Mouse (Mus musculus) midbrain, embryonic 14.5 days (tissue): ENCODE measurements at regions not wholly inside any gene's neighbourhood (a gene's known extent, or its start where the extent isn't known, plus 50 kb on each side); places are given as distances from the start of the nearest gene placed in this dataset.

Experiments used
- ATAC-seq: fragments of 200-750 bp; cut with Nextera tagmentation; 2 replicates; pipeline ENCODE4 v1.8.0; 2017; ENCODE audit warnings: moderate number of reproducible peaks, moderate library complexity; ENCODE audit not compliant: low FRiP score, low TSS enrichment
- DNase-seq: peaks from one replicate; pipeline ENCODE4 v3.0.0-alpha.2; 2015
- H3K27ac ChIP-seq: fragments of 300-500 bp; sonication (generic); replicated peaks from 2 replicates; pipeline ENCODE4 v1.5.1; 2014; ENCODE audit warnings: mild to moderate bottlenecking, low read depth, low read length, moderate library complexity
- H3K27me3 ChIP-seq: fragments of 300-500 bp; sonication (generic); 2 replicates; pipeline ENCODE4 v1.6.1; 2014; ENCODE audit warnings: low read length, control low read depth, mixed read lengths; ENCODE audit not compliant: control insufficient read depth, insufficient read depth
- H3K36me3 ChIP-seq: fragments of 300-500 bp; sonication (generic); 2 replicates; pipeline ENCODE4 v1.6.1; 2014; ENCODE audit warnings: low read length, control low read depth; ENCODE audit not compliant: control insufficient read depth, insufficient read depth
- H3K4me1 ChIP-seq: fragments of 300-500 bp; sonication (generic); 2 replicates; pipeline ENCODE4 v1.6.1; 2014; ENCODE audit warnings: mild to moderate bottlenecking, antibody characterized with exemption, low read length, control low read depth; ENCODE audit not compliant: control insufficient read depth, insufficient read depth
- H3K4me2 ChIP-seq: fragments of 300-500 bp; sonication (generic); 2 replicates; pipeline ENCODE4 v1.6.1; 2014; ENCODE audit warnings: mild to moderate bottlenecking, low read length, moderate library complexity
- H3K4me3 ChIP-seq: fragments of 300-500 bp; sonication (generic); replicated peaks from 2 replicates; pipeline ENCODE4 v1.5.1; 2014; ENCODE audit warnings: low read depth, low read length
- H3K9ac ChIP-seq: fragments of 300-500 bp; sonication (generic); replicated peaks from 2 replicates; pipeline ENCODE4 v1.6.1; 2014; ENCODE audit warnings: mild to moderate bottlenecking, low read length, moderate library complexity
- H3K9me3 ChIP-seq: fragments of 300-500 bp; sonication (generic); 2 replicates; pipeline ENCODE4 v1.6.1; 2016; ENCODE audit warnings: low read length, control low read depth, mixed read lengths; ENCODE audit not compliant: control insufficient read depth
- WGBS: fragments of 180-500 bp; shearing (Covaris S2); extraction: QIAGEN DNeasy Blood & Tissue Kit; methylation state at CpG from one replicate; pipeline ENCODE4 v1.1.7; 2014; 5-methylcytosine and 5-hydroxymethylcytosine counted together

DNA sequence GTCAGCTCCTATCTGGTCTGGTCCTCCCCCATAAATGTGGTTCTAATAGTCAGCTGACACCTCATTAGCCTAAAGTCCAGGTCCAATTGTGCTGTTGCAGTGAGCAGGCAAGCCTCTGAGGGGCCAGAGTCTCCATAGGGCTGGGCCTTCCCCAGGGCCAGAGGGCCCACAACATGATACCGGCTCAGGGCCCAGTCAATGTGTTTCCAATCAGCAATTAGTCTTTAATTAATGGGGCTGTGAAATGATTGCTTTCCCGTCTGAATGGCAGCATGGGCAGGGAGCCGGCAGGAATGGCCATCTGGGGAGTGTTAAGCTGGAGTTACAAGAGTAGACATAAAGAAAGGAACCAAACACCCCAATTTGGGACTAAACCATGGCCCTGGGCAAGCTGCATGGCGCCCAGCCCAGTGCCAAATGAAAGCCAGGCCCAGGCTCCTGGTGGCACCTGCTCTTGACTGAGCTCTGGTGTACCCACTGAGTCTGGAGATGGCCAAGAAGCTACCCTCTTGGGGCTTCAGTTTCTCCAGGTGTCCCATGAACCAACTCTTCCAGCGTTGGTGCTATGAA lies 113.2 kb downstream of the Efnb1 start:
- 81% methylated on average over 5 of the region's 5 CpGs for whole genome bisulfite sequencing
- H3K27me3 ChIP-seq: no peaks in the 10 kb centered on the region
- H3K27ac ChIP-seq: no peak overlapping the region
- ATAC-seq: no peak
- no peaks in the 10 kb centered on the region for H3K4me1 ChIP-seq
- H3K9ac ChIP-seq: no peak overlapping the region
- no peak for DNase-seq
- no peaks in the 10 kb centered on the region for H3K36me3 ChIP-seq
- H3K4me2 ChIP-seq: no peak overlapping the region
- no peak overlapping the region for H3K4me3 ChIP-seq
- no peaks in the 10 kb centered on the region for H3K9me3 ChIP-seq

GRCm38 (mm10) chrX:99248181-99248580 lies 112.3 kb downstream of the Efnb1 start:
- H3K4me2 ChIP-seq: no peak overlapping the region
- no peaks in the 10 kb centered on the region for H3K27me3 ChIP-seq
- no peak overlapping the region for H3K27ac ChIP-seq
- H3K4me1 ChIP-seq: no peaks in the 10 kb centered on the region
- H3K9me3 ChIP-seq: no peaks in the 10 kb centered on the region
- 88% methylated on average over 5 of the region's 5 CpGs for WGBS
- DNase-seq (no peak), ATAC-seq (no peak)
- H3K36me3 ChIP-seq: no peaks in the 10 kb centered on the region
- no peak overlapping the region for H3K4me3 ChIP-seq
- H3K9ac ChIP-seq: no peak overlapping the region

DNA sequence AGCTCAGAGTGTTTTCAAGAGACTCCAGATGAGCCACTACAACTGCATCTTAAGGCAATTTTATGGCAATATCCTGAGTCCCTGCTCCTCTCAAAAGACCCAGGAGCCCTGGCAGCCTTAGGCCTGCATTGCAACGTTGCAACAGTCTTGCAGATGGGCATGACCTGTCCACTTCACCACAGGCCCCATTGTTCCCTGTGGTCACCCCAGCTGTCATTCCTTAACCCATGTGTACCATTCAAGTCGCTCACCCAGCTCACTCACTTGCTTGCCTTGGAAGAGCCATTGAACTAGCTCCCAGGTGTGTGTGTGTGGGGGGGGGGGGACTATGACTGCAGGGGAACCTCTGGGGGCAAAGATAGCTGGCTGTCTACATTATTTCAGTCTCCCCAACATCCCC lies 110.8 kb downstream of the Efnb1 start:
- H3K27ac ChIP-seq: no peak overlapping the region
- no peaks in the 10 kb centered on the region for H3K4me1 ChIP-seq
- H3K36me3 ChIP-seq: no peaks in the 10 kb centered on the region
- no peaks in the 10 kb centered on the region for H3K9me3 ChIP-seq
- H3K27me3 ChIP-seq: no peaks in the 10 kb centered on the region
- H3K4me3 ChIP-seq: no peak overlapping the region
- 61% methylated on average over 2 of the region's 2 CpGs for WGBS
- ATAC-seq (no peak), DNase-seq (no peak)
- H3K9ac ChIP-seq: no peak overlapping the region
- no peak overlapping the region for H3K4me2 ChIP-seq

- H3K4me3 ChIP-seq: no peak overlapping the region
- H3K4me1 ChIP-seq: no peaks in the 10 kb centered on the region
- no peaks in the 10 kb centered on the region for H3K36me3 ChIP-seq
- H3K4me2 ChIP-seq: no peak overlapping the region
- WGBS: 83% methylated on average over 8 of the region's 8 CpGs
- no peak overlapping the region for H3K27ac ChIP-seq
- DNase-seq (no peak), ATAC-seq (no peak)
- no peaks in the 10 kb centered on the region for H3K9me3 ChIP-seq
- no peaks in the 10 kb centered on the region for H3K27me3 ChIP-seq
- H3K9ac ChIP-seq: no peak overlapping the region
Measured at GRCm38 (mm10) chrX:99246051-99246450, 110.1 kb downstream of the Efnb1 start.

DNA sequence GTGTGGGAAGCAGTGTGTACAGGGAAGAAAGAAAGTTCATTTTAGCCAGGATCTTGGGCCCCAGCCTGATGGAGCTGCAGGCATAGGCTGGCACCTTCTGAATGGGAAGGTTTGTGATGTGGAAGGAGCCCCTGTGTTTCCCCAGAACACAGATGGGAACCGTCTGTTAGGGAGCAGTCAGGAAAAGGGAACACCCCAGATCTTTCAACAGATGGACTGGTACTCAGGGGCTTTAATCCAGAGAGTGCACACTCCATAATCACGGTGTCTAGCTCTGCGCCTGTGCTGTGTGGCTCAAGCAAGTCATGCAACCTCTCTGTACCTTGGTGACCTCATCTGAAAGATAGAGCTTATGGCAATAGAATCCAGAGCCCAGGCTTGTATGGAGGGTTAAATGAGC lies 109.6 kb downstream of the Efnb1 start:
- no peaks in the 10 kb centered on the region for H3K4me1 ChIP-seq
- H3K9me3 ChIP-seq: no peaks in the 10 kb centered on the region
- no peaks in the 10 kb centered on the region for H3K36me3 ChIP-seq
- WGBS: 92% methylated on average over 3 of the region's 3 CpGs
- no peak overlapping the region for H3K9ac ChIP-seq
- H3K27me3 ChIP-seq: no peaks in the 10 kb centered on the region
- no peak overlapping the region for H3K27ac ChIP-seq
- H3K4me3 ChIP-seq: no peak overlapping the region
- H3K4me2 ChIP-seq: no peak overlapping the region
- no peak for DNase-seq
- ATAC-seq: no peak

- 93% methylated on average over 5 of the region's 5 CpGs for WGBS
- Histone ChIP-seq H3K4me1 (no peaks in the 10 kb centered on the region), H3K27me3 (no peaks in the 10 kb centered on the region), H3K27ac (no peak overlapping the region), H3K36me3 (no peaks in the 10 kb centered on the region), H3K4me3 (no peak overlapping the region), H3K9me3 (no peaks in the 10 kb centered on the region), H3K9ac (no peak overlapping the region), H3K4me2 (no peak overlapping the region)
- ATAC-seq (no peak), DNase-seq (no peak)
Measured at GRCm38 (mm10) chrX:99243251-99243650, 107.3 kb downstream of the Efnb1 start.

- no peaks in the 10 kb centered on the region for H3K27me3 ChIP-seq
- no peak overlapping the region for H3K4me3 ChIP-seq
- no peak overlapping the region for H3K4me2 ChIP-seq
- H3K4me1 ChIP-seq: no peaks in the 10 kb centered on the region
- DNase-seq (no peak), ATAC-seq (no peak)
- no peaks in the 10 kb centered on the region for H3K36me3 ChIP-seq
- no peaks in the 10 kb centered on the region for H3K9me3 ChIP-seq
- H3K9ac ChIP-seq: no peak overlapping the region
- no peak overlapping the region for H3K27ac ChIP-seq
- WGBS: 60% methylated on average over 5 of the region's 5 CpGs
Measured at GRCm38 (mm10) chrX:99241684-99242118, 105.8 kb downstream of the Efnb1 start.

- Histone ChIP-seq H3K27ac (no peak overlapping the region), H3K4me1 (no peaks in the 10 kb centered on the region), H3K9ac (no peak overlapping the region), H3K9me3 (no peaks in the 10 kb centered on the region), H3K4me3 (no peak overlapping the region), H3K36me3 (no peaks in the 10 kb centered on the region), H3K4me2 (no peak overlapping the region), H3K27me3 (no peaks in the 10 kb centered on the region)
- DNase-seq: no peak
- 71% methylated on average over 3 of the region's 3 CpGs for WGBS
- ATAC-seq: no peak
Measured at GRCm38 (mm10) chrX:99233035-99233434, 97.1 kb downstream of the Efnb1 start.

GRCm38 (mm10) chrX:99232331-99232730 lies 96.4 kb downstream of the Efnb1 start:
- Histone ChIP-seq H3K9me3 (no peaks in the 10 kb centered on the region), H3K4me3 (no peak overlapping the region), H3K36me3 (no peaks in the 10 kb centered on the region), H3K9ac (no peak overlapping the region), H3K4me2 (no peak overlapping the region), H3K27ac (no peak overlapping the region), H3K4me1 (no peaks in the 10 kb centered on the region), H3K27me3 (no peaks in the 10 kb centered on the region)
- 19% methylated on average over 7 of the region's 7 CpGs for WGBS
- ATAC-seq (no peak), DNase-seq (no peak)
